9 mouse cellular contexts compared by ENCODE assay signal in genomic region chr7:102695358-102696125, GRCm38 (mm10). TPM values are rescaled to one million over a fixed set of nuclear protein-coding genes. Genes with fewer than 3 reads are reported as not detected.
DNase-seq lines count a peak whose midpoint lies in the region; ATAC-seq and TF ChIP-seq lines count a peak whose summit lies in the region.
"Had no signal": no experiment of that assay in that cellular context is flagged by ENCODE, and none has a peak within 500 bp of the region (broad histone marks: within the 10 kb centered on the region; RNA-seq: fewer than 3 reads in every experiment).

TSS of gene Olfr557 (plus strand) at chr7:102695910.

- no peak within 1 kb of the TSS for H3K4me3 ChIP-seq in kidney, embryonic 14.5 days (ENCODE audit: low read length)
- H3K4me3 ChIP-seq in C2C12 (ENCODE audit: insufficient read depth, poor library complexity, severe bottlenecking): no peak within 1 kb of the TSS
- H3K4me3 ChIP-seq in ES-Bruce4 (ENCODE audit: low read depth, low read length): no peak within 1 kb of the TSS

- H3K27ac ChIP-seq in kidney, embryonic 14.5 days (ENCODE audit: low read depth, low read length): no peak within 1 kb of the TSS
- no peak within 1 kb of the TSS for H3K27ac ChIP-seq in ES-Bruce4 (ENCODE audit: insufficient read depth, low read length)

- peak; percentile 36 for DNase-seq in kidney, adult 9 months
- peak; percentile 49 for DNase-seq in kidney, postnatal 10 days
- DNase-seq in retina, adult 2 months (ENCODE audit: low read depth, low spot score): peak; percentile 9
- no peak for DNase-seq in gastrocnemius, postnatal 36 days

- no peak for ATAC-seq in kidney, embryonic 14.5 days (ENCODE audit: low FRiP score, low TSS enrichment)
- peak; percentile 93 for ATAC-seq in common myeloid progenitor, adult 5-6 weeks (replicated peaks; ENCODE audit: low read depth, poor library complexity, severe bottlenecking)

- intact Hi-C loops in gastrocnemius, postnatal 36 days (cut with DNase I): no loop called here

- TF ChIP-seq CTCF in C2C12 (IDR thresholded peaks at IDR 0.05; ENCODE audit: control insufficient read depth, insufficient read depth, insufficient read length): peak; percentile 52
- peak; percentile 57 for TF ChIP-seq CTCF in ES-Bruce4 (IDR thresholded peaks at IDR 0.05; ENCODE audit: low read depth, low read length)

- H3K27me3 ChIP-seq in kidney, embryonic 14.5 days (ENCODE audit: control insufficient read depth, insufficient read depth, low read length): no peaks in the 10 kb centered on the region
- no peaks in the 10 kb centered on the region for H3K27me3 ChIP-seq in C2C12 (ENCODE audit: control insufficient read depth, insufficient read depth, insufficient read length)
- no peaks in the 10 kb centered on the region for H3K27me3 ChIP-seq in ES-Bruce4 (ENCODE audit: control insufficient read depth, insufficient read depth, low read length, poor library complexity, severe bottlenecking)

- H3K9me3 ChIP-seq in kidney, embryonic 14.5 days (ENCODE audit: control insufficient read depth, low read length): no peaks in the 10 kb centered on the region; the same call in 1 of the 2 replicates
- H3K9me3 ChIP-seq in ES-Bruce4 (replicated peaks; ENCODE audit: control insufficient read depth, insufficient read depth, low read length, poor library complexity, severe bottlenecking): no peaks in the 10 kb centered on the region

- H3ac ChIP-seq in C2C12 (ENCODE audit: control insufficient read depth, insufficient read length, low read depth): no peak within 1 kb of the TSS

- no peak within 1 kb of the TSS for H3K9ac ChIP-seq in kidney, embryonic 14.5 days (ENCODE audit: low read depth, low read length)
- no peak within 1 kb of the TSS for H3K9ac ChIP-seq in ES-Bruce4 (ENCODE audit: low read depth, poor library complexity, severe bottlenecking)

- no peak within 1 kb of the TSS for H3K4me2 ChIP-seq in kidney, embryonic 14.5 days (replicated peaks; ENCODE audit: low read depth, low read length)

- no peaks in the 10 kb centered on the region for H3K4me1 ChIP-seq in kidney, embryonic 14.5 days (ENCODE audit: control insufficient read depth, insufficient read depth, low read length)
- no peaks in the 10 kb centered on the region for H3K4me1 ChIP-seq in ES-Bruce4 (ENCODE audit: control insufficient read depth, insufficient read depth, low read length)

- TF ChIP-seq POLR2A in ES-Bruce4 (IDR thresholded peaks at IDR 0.05; ENCODE audit: insufficient read depth, low read length): no peak

- no peak for TF ChIP-seq EP300 in ES-Bruce4 (IDR thresholded peaks at IDR 0.05; ENCODE audit: insufficient read depth, low read depth, low read length)

- 77% methylated on average over 5 of the region's 5 CpGs for WGBS in kidney, embryonic 14.5 days

- no peaks in the 10 kb centered on the region for H3K79me3 ChIP-seq in C2C12 (ENCODE audit: low read depth)

- H3K36me3 ChIP-seq in kidney, embryonic 14.5 days (ENCODE audit: control insufficient read depth, insufficient read depth, low read length): no peaks in the 10 kb centered on the region
- H3K36me3 ChIP-seq in C2C12 (ENCODE audit: control insufficient read depth, insufficient read depth) (no peaks in the 10 kb centered on the region), ES-Bruce4 (ENCODE audit: control insufficient read depth, insufficient read depth, low read length, poor library complexity, severe bottlenecking) (no peaks in the 10 kb centered on the region)

- no peaks in the 10 kb centered on the region for H3K79me2 ChIP-seq in C2C12 (ENCODE audit: control insufficient read depth, insufficient read depth)

TF ChIP-seq in C2C12, 6 proteins besides CTCF, POLR2A, EP300 and RAD21:
- TF ChIP-seq MYOG (IDR thresholded peaks at IDR 0.05; ENCODE audit: control insufficient read depth, extremely low read depth, insufficient read length): no peak
- no peak for TF ChIP-seq CEBPB (IDR thresholded peaks at IDR 0.05; ENCODE audit: low read depth)
- TF ChIP-seq MYOD1 (IDR thresholded peaks at IDR 0.05; ENCODE audit: control insufficient read depth, insufficient read length, low read depth): no peak
- no peak for TF ChIP-seq USF1 (IDR thresholded peaks at IDR 0.05; ENCODE audit: low read depth)
- TF ChIP-seq FOSL1 (IDR thresholded peaks at IDR 0.05; ENCODE audit: insufficient read depth, low read length, poor library complexity, severe bottlenecking): no peak
- no peak for TF ChIP-seq MAX (IDR thresholded peaks at IDR 0.05)
TF ChIP-seq in C2C12: peak in this region for 0.

RNA-seq across cellular contexts. Expression of gene Olfr557, which starts in this region (rescaled TPM):
- not detected in 2 replicates for polyA plus RNA-seq in kidney, embryonic 14.5 days (2014; fragmentation: Nextera tagmentation; extraction: Ambion mirVana)
- not detected for polyA plus RNA-seq in C2C12 (2012; fragmentation: generic; extraction: Trizol)
- polyA plus RNA-seq in ES-Bruce4 (2011; ENCODE audit: insufficient read depth, insufficient read length, low read depth, missing spikeins): not detected in 2 replicates
- not detected in 2 replicates for total RNA-seq in common myeloid progenitor, adult 5-6 weeks (2017)
- not detected for total RNA-seq in gastrocnemius, postnatal 36 days (2021)
- polyA plus RNA-seq: heart, embryonic 14.5 days had no signal

Comparison
In these comparisons a context has a peak if more than half of its experiments do, and no peak if none do; other contexts are left out.
1. Peak in ATAC-seq in common myeloid progenitor, adult 5-6 weeks; RNA of the gene not detected or under 1 TPM.
2. DNase-seq: peak in kidney, adult 9 months (single experiment), kidney, postnatal 10 days (single experiment) and retina, adult 2 months (single experiment); none in gastrocnemius, postnatal 36 days (0 of 2).